Mouse (Mus musculus) liver, embryonic 14.5 days (tissue): ENCODE data around the gene Ethe1.

Source experiments
- CTCF ChIP-seq: IDR thresholded peaks from 2 replicates; pipeline ENCODE4 v1.5.1; 2016; ENCODE audit warnings: antibody characterized with exemption, low read depth, control low read depth
- EP300 ChIP-seq: IDR thresholded peaks from 2 replicates; pipeline ENCODE4 v1.6.1; 2016; ENCODE audit warnings: antibody characterized with exemption, low read depth

DNA sequence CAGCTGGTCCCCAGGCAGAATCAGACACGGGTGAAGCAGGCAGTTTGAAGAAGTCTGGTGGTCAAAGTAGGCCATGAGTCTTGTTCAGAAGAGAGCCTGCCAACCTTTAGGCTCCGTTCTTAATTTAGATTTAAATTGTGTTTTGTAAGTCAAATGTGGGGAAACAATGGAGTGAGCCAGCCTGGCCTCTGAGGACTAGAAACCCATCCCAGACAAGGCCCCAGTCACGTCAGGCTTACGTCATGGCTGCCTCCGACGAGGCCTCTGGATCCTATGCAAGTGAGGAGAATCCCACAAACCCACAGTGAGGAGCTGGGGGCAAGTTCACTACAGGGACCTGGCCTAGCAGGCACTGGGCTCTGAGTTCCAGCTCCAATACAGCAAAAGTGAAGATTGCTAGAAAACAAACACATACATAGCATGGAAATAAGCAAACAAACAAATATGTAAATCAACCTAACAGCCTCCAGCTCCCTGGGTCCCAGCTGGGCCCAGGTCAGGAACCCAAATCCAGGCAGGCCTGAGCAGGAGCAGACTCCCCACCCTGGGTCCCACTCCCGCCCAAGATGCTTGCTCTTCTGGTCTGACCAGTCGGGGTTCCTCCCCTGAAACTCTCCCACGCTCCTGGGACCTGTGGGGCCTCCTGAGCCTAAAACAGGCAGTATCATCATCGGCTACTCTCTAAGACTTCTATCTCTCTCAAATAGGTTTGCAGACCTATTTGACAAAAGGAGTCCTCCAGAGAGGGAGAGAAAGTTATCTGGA, 43.0 kb downstream of the Ethe1 start:
- TF ChIP-seq CTCF, result no peak
- TF ChIP-seq EP300, result no peak
